Mouse (Mus musculus): ENCODE data around the gene Arhgef16.

The Arhgef16 gene

GRCm38 (mm10) chr4:154232295-154232694 is 69.2 kb downstream of the Arhgef16 start:
- DNase-seq (ENCODE audit: inconsistent age in 2 of 2, low spot score in 1 of 2) = no peak

GRCm38 (mm10) chr4:154231380-154231779 is 70.1 kb downstream of the Arhgef16 start:
- no peak for DNase-seq (ENCODE audit: inconsistent age in 2 of 2, low spot score in 1 of 2)

- DNase-seq (ENCODE audit: inconsistent age in 2 of 2, low spot score in 1 of 2) = no peak
Measured at GRCm38 (mm10) chr4:154229569-154229968, 71.9 kb downstream of the Arhgef16 start.

Data from adrenal gland, adult (tissue).